Mouse (Mus musculus) heart, postnatal 0 days (tissue): ENCODE results near the gene Snrnp70. TPM values are rescaled to one million over a fixed set of nuclear protein-coding genes. Genes with fewer than 3 reads are reported as not detected.

Source experiments
- ATAC-seq: fragments of 200-750 bp; cut with Nextera tagmentation; 2 replicates; pipeline ENCODE4 v1.8.0; 2017; ENCODE audit warnings: low read depth, moderate number of reproducible peaks, moderate library complexity; ENCODE audit not compliant: insufficient read depth
- DNase-seq: peaks from one replicate; pipeline ENCODE4 v3.0.0-alpha.2; 2016; ENCODE audit warnings: low spot score
- H3K27ac ChIP-seq: fragments of 300-500 bp; sonication (generic); 2 replicates; pipeline ENCODE4 v1.5.1; 2014; ENCODE audit warnings: low read depth, mild to moderate bottlenecking
- H3K27me3 ChIP-seq: fragments of 300-500 bp; sonication (generic); 2 replicates; pipeline ENCODE4 v1.6.1; 2014; ENCODE audit warnings: low read length, mixed read lengths; ENCODE audit not compliant: control insufficient read depth, insufficient read depth
- H3K36me3 ChIP-seq: fragments of 300-500 bp; sonication (generic); replicated peaks from 2 replicates; pipeline ENCODE4 v1.6.1; 2014; ENCODE audit warnings: low read length, mixed read lengths; ENCODE audit not compliant: control insufficient read depth, insufficient read depth
- H3K4me1 ChIP-seq: fragments of 300-500 bp; sonication (generic); 2 replicates; pipeline ENCODE4 v1.6.1; 2014; ENCODE audit warnings: antibody characterized with exemption; ENCODE audit not compliant: control insufficient read depth, insufficient read depth
- H3K4me2 ChIP-seq: fragments of 300-500 bp; sonication (generic); 2 replicates; pipeline ENCODE4 v1.6.1; 2014; ENCODE audit warnings: low read depth, mild to moderate bottlenecking, low read length, moderate library complexity
- H3K4me3 ChIP-seq: fragments of 300-500 bp; sonication (generic); 2 replicates; pipeline ENCODE4 v1.5.1; 2014; ENCODE audit warnings: low read depth, low read length
- H3K9ac ChIP-seq: fragments of 300-500 bp; sonication (generic); replicated peaks from 2 replicates; pipeline ENCODE4 v1.6.1; 2014; ENCODE audit warnings: low read depth, low read length, mixed read lengths
- H3K9me3 ChIP-seq: fragments of 300-500 bp; sonication (generic); replicated peaks from 2 replicates; pipeline ENCODE4 v1.6.1; 2016; ENCODE audit warnings: low read length; ENCODE audit not compliant: control insufficient read depth
- CTCF ChIP-seq: IDR thresholded peaks from 2 replicates; pipeline ENCODE4 v1.5.1; 2016; ENCODE audit warnings: antibody characterized with exemption, control low read depth, low read depth
- EP300 ChIP-seq: IDR thresholded peaks from 2 replicates; pipeline ENCODE4 v1.6.1; 2016; ENCODE audit warnings: antibody characterized with exemption, low read depth
- WGBS: fragments of 180-500 bp; shearing (Covaris S2); extraction: QIAGEN DNeasy Blood & Tissue Kit; methylation state at CpG from one replicate; pipeline ENCODE4 v1.1.7; 2014; 5-methylcytosine and 5-hydroxymethylcytosine counted together
- polyA plus RNA-seq: library from polyadenylated mRNA; unstranded; fragments of >200 nt; fragmentation: Nextera tagmentation; extraction: Ambion mirVana; gene quantifications from 2 replicates; pipeline ENCODE4 v1.2.1, GENCODE M21; 2015
- total RNA-seq: library from RNA; depleted of rRNA; stranded (reverse); fragments of >200 nt; gene quantifications from 2 replicates; pipeline ENCODE4 v1.2.3, GENCODE M21; 2014; ENCODE audit warnings: low replicate concordance

Snrnp70 gene
- total and polyA plus RNA-seq, 2 experiments from 2014 or later = 79.7 to 141 TPM

- ATAC-seq (no peak), DNase-seq (no peak)
- peaks cover 12% of the 10 kb centered on the region; the same call in 1 of the 2 replicates for H3K4me1 ChIP-seq
- no peak overlapping the region for H3K27ac ChIP-seq
- H3K9ac ChIP-seq = no peak overlapping the region; the same call in 1 of the 2 replicates
- 2% methylated on average over 25 of the region's 27 CpGs for WGBS
- TF ChIP-seq EP300 = no peak
- no peak for TF ChIP-seq CTCF
- H3K4me3 ChIP-seq = peak overlapping the region; percentile 56
- no peaks in the 10 kb centered on the region for H3K9me3 ChIP-seq
- no peaks in the 10 kb centered on the region for H3K36me3 ChIP-seq
- peaks cover 91% of the 10 kb centered on the region for H3K27me3 ChIP-seq
- peak overlapping the region; percentile 92 for H3K4me2 ChIP-seq
Measured at GRCm38 (mm10) chr7:45413864-45414739, 18.6 kb upstream of the Snrnp70 start.

- TF ChIP-seq EP300 (no peak), CTCF (no peak)
- Histone ChIP-seq H3K4me2 (peak within 1 kb of the TSS; percentile 92), H3K36me3 (no peaks in the 10 kb centered on the region), H3K9ac (no peak within 1 kb of the TSS; the same call in 1 of the 2 replicates), H3K9me3 (no peaks in the 10 kb centered on the region), H3K4me3 (peak within 1 kb of the TSS; percentile 56), H3K4me1 (peaks cover 12% of the 10 kb centered on the region; the same call in 1 of the 2 replicates), H3K27me3 (peaks cover 91% of the 10 kb centered on the region), H3K27ac (no peak within 1 kb of the TSS)
- DNase-seq (no peak), ATAC-seq (peak; percentile 30)
- 2% methylated on average over 44 of the region's 45 CpGs for WGBS
Measured at GRCm38 (mm10) chr7:45413113-45413863, 17.7 kb upstream of the Snrnp70 start, which contains the start of gene Ntf5. Gene Ntf5 (plus strand): TSS chr7:45413695.

GRCm38 (mm10) chr7:45412421-45412820, 16.9 kb upstream of the Snrnp70 start:
- Histone ChIP-seq H3K4me2 (no peak overlapping the region), H3K4me3 (no peak overlapping the region), H3K36me3 (no peaks in the 10 kb centered on the region), H3K27ac (no peak overlapping the region), H3K4me1 (peaks cover 12% of the 10 kb centered on the region; the same call in 1 of the 2 replicates), H3K9me3 (no peaks in the 10 kb centered on the region), H3K9ac (no peak overlapping the region), H3K27me3 (peaks cover 91% of the 10 kb centered on the region)
- no peak for DNase-seq
- WGBS = 45% methylated on average over 2 of the region's 2 CpGs
- no peak for ATAC-seq
- no peak for TF ChIP-seq CTCF
- TF ChIP-seq EP300 = no peak

- Histone ChIP-seq H3K4me1 (peaks cover 19% of the 10 kb centered on the region; the same call in 1 of the 2 replicates), H3K27me3 (peaks cover 86% of the 10 kb centered on the region), H3K36me3 (no peaks in the 10 kb centered on the region), H3K27ac (no peak overlapping the region), H3K4me3 (no peak overlapping the region), H3K9me3 (no peaks in the 10 kb centered on the region), H3K9ac (no peak overlapping the region), H3K4me2 (no peak overlapping the region)
- DNase-seq = no peak
- WGBS = 77% methylated on average over 8 of the region's 8 CpGs
- ATAC-seq = no peak
- TF ChIP-seq EP300 (no peak), CTCF (no peak)
Measured at GRCm38 (mm10) chr7:45409497-45410163, 14.1 kb upstream of the Snrnp70 start.

- Histone ChIP-seq H3K27me3 (peaks cover 79% of the 10 kb centered on the region), H3K4me1 (peaks cover 18% of the 10 kb centered on the region; the same call in 1 of the 2 replicates), H3K36me3 (no peaks in the 10 kb centered on the region), H3K4me3 (no peak overlapping the region), H3K9me3 (no peaks in the 10 kb centered on the region), H3K4me2 (no peak overlapping the region), H3K27ac (no peak overlapping the region), H3K9ac (no peak overlapping the region)
- no peak for DNase-seq
- ATAC-seq = no peak
- TF ChIP-seq EP300 (no peak), CTCF (no peak)
- 84% methylated on average over 17 of the region's 17 CpGs for WGBS
Measured at GRCm38 (mm10) chr7:45408949-45409348, 13.4 kb upstream of the Snrnp70 start.
